Mouse (Mus musculus): ENCODE results near the gene AI837181.
A peak's percentile ranks its signal among the peaks of the same experiment; 100 is the strongest.

Gene AI837181

GRCm38 (mm10) chr19:5447515-5448353 lies 22.8 kb downstream of the AI837181 start, which contains the start of gene Fosl1:
Fosl1 (plus strand) TSS chr19:5447547.
- DNase-seq: peak; percentile 73 to 74

- DNase-seq: peak in 1 of 2 experiments; percentile 10
Measured at GRCm38 (mm10) chr19:5448354-5449150, 23.6 kb downstream of the AI837181 start.

GRCm38 (mm10) chr19:5449673-5450072 lies 24.7 kb downstream of the AI837181 start:
- no peak for DNase-seq

GRCm38 (mm10) chr19:5451766-5452165 lies 26.8 kb downstream of the AI837181 start:
- no peak for DNase-seq

- DNase-seq: no peak
Measured at GRCm38 (mm10) chr19:5455037-5455436, 30.1 kb downstream of the AI837181 start.

GRCm38 (mm10) chr19:5455568-5455967 lies 30.6 kb downstream of the AI837181 start:
- DNase-seq: no peak

- no peak for DNase-seq
Measured at GRCm38 (mm10) chr19:5456241-5456921, 31.4 kb downstream of the AI837181 start.

- DNase-seq: peak; percentile 98
Measured at GRCm38 (mm10) chr19:5456922-5457745, 32.2 kb downstream of the AI837181 start.

GRCm38 (mm10) chr19:5457746-5458442 lies 33.0 kb downstream of the AI837181 start, which contains the start of gene Ccdc85b:
Ccdc85b (minus strand) TSS chr19:5457894.
- DNase-seq: no peak

- DNase-seq: no peak
Measured at GRCm38 (mm10) chr19:5459019-5459418, 34.1 kb downstream of the AI837181 start.

GRCm38 (mm10) chr19:5459896-5460295 lies 35.0 kb downstream of the AI837181 start:
- no peak for DNase-seq

- DNase-seq: peak; percentile 86 to 88
Measured at GRCm38 (mm10) chr19:5460465-5460911, 35.5 kb downstream of the AI837181 start, which contains the start of gene Fibp. Fibp (plus strand) TSS chr19:5460615.

- no peak for DNase-seq
Measured at GRCm38 (mm10) chr19:5461411-5461810, 36.5 kb downstream of the AI837181 start.

- no peak for DNase-seq
Measured at GRCm38 (mm10) chr19:5463212-5463611, 38.3 kb downstream of the AI837181 start.

GRCm38 (mm10) chr19:5463791-5464562 lies 39.0 kb downstream of the AI837181 start:
- DNase-seq: peak; percentile 58 to 79

GRCm38 (mm10) chr19:5465037-5465436 lies 40.1 kb downstream of the AI837181 start:
- DNase-seq: no peak

GRCm38 (mm10) chr19:5466916-5467500 lies 42.1 kb downstream of the AI837181 start:
- no peak for DNase-seq

GRCm38 (mm10) chr19:5468374-5468773 lies 43.4 kb downstream of the AI837181 start, which contains the start of gene Ctsw:
Ctsw (minus strand) TSS chr19:5468507.
- DNase-seq: no peak

GRCm38 (mm10) chr19:5471846-5472245 lies 46.9 kb downstream of the AI837181 start:
- DNase-seq: no peak

- no peak for DNase-seq
Measured at GRCm38 (mm10) chr19:5472857-5473256, 47.9 kb downstream of the AI837181 start.

All from cerebellum, adult 18-20 months (tissue).